25 mouse cellular contexts compared by ENCODE assay signal in the genomic region with DNA sequence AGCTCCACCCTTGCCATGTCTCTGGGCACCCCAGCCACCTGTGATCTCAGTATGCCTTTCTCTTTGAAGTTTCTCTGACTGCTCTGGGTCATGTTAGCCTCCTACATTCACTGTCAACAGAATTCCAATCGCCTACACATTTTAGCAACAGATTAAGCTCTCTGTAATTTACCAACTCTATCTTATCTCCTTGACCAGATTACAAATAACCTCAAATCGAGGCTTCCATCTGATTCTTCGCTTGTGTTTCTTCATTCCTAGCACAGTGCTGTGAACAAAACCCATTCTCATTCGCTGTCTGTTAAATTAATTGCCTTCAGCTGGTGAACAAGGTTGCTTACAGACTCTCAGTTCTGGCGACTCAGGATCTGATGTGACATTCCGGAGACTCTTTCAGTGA. TPM values are rescaled to one million over a fixed set of nuclear protein-coding genes. Genes with fewer than 3 reads are reported as not detected.
A peak's percentile ranks its signal among the peaks of the same experiment; 100 is the strongest.
DNase-seq lines count a peak whose midpoint lies in the region; ATAC-seq and TF ChIP-seq lines count a peak whose summit lies in the region.
"Had no signal": no experiment of that assay in that cellular context is flagged by ENCODE, and none has a peak within 500 bp of the region (broad histone marks: within the 10 kb centered on the region; RNA-seq: fewer than 3 reads in every experiment).

No protein-coding gene starts in this region.

- peak; percentile 39 for DNase-seq in heart, adult 11 months
- no peak for DNase-seq in heart, postnatal 4 days
- no peak for DNase-seq in G1E (ENCODE audit: low spot score)
- DNase-seq in MEL (ENCODE audit: low read depth, low spot score) = no peak
- DNase-seq in kidney, adult 11 months = no peak
- DNase-seq: adrenal gland, adult 2 months; adrenal gland, adult 8-10 months; adrenal gland, postnatal 10 days; adrenal gland, postnatal 14 days; adrenal gland, postnatal 25 days; adrenal gland, postnatal 36 days; B cell, adult 2 months; cerebellum, adult 11 months; cerebellum, adult 11-12 months; cerebellum, adult 18-20 months; cerebellum, adult 2 months; cerebellum, adult 8-10 months had no signal

- TF ChIP-seq POLR2A in MEL (IDR thresholded peaks at IDR 0.05; ENCODE audit: control insufficient read depth in 1 of 2, insufficient read depth in 1 of 2, low read depth in 1 of 2, low read length in 2 of 2, poor library complexity in 1 of 2) = no peak

- no peak overlapping the region for H3K27ac ChIP-seq in MEL (ENCODE audit: control insufficient read depth, low read depth, low read length)
- no peak overlapping the region for H3K27ac ChIP-seq in hindbrain, embryonic 13.5 days

- H3K9me3 ChIP-seq in G1E (replicated peaks) (no peaks in the 10 kb centered on the region), MEL (replicated peaks; ENCODE audit: insufficient read depth, low read length) (no peaks in the 10 kb centered on the region)
- no peaks in the 10 kb centered on the region for H3K9me3 ChIP-seq in hindbrain, embryonic 13.5 days

- H3K27me3 ChIP-seq in G1E (ENCODE audit: insufficient read depth, low read length) (peaks cover 5% of the 10 kb centered on the region; the same call in 1 of the 2 replicates), MEL (ENCODE audit: control insufficient read depth in 1 of 2, insufficient read depth in 2 of 2, low read length in 2 of 2) (no peaks in the 10 kb centered on the region; a peak in 3 of 4 replicates)
- H3K27me3 ChIP-seq in hindbrain, embryonic 13.5 days = no peaks in the 10 kb centered on the region

- H3K4me3 ChIP-seq in G1E (ENCODE audit: low read depth, low read length) (no peak overlapping the region; the same call in 1 of the 2 replicates), MEL (ENCODE audit: control insufficient read depth in 1 of 2, insufficient read depth in 1 of 2, low read depth in 2 of 2, low read length in 2 of 2) (no peak overlapping the region)
- no peak overlapping the region for H3K4me3 ChIP-seq in hindbrain, embryonic 13.5 days

- H3K4me2 ChIP-seq in hindbrain, embryonic 13.5 days = no peak overlapping the region

- ATAC-seq in G1E (ENCODE audit: extremely low read depth, insufficient number of reproducible peaks, low FRiP score, poor library complexity, severe bottlenecking) = peak; percentile 71
- no peak for ATAC-seq in hindbrain, embryonic 13.5 days (ENCODE audit: low FRiP score)
- ATAC-seq: activated CD4-positive, CD25-positive, alpha-beta regulatory T cell, adult 4 months; CD4-positive, CD25-positive, alpha-beta regulatory T cell, adult 4 months; Patski had no signal

- 72% methylated on average over 6 of the region's 6 CpGs for WGBS in hindbrain, embryonic 13.5 days

- H3K36me3 ChIP-seq in G1E (replicated peaks) = no peaks in the 10 kb centered on the region
- H3K36me3 ChIP-seq in MEL (ENCODE audit: control insufficient read depth in 1 of 2, insufficient read depth in 2 of 2, low read length in 2 of 2) = peaks cover 0 to 18% of the 10 kb centered on the region in 2 experiments; a peak in 2 of 4 replicates
- no peaks in the 10 kb centered on the region for H3K36me3 ChIP-seq in hindbrain, embryonic 13.5 days

- 0 out of 4 replicates have a peak, but pooled peaks have one; percentile 9 to 21 for TF ChIP-seq EP300 in MEL (IDR thresholded peaks at IDR 0.05; ENCODE audit: low read depth in 1 of 2, low read length in 2 of 2)

- no peak for TF ChIP-seq RAD21 in MEL (IDR thresholded peaks at IDR 0.05; ENCODE audit: low read depth, low read length)

- no peak overlapping the region for H3K9ac ChIP-seq in MEL (ENCODE audit: control insufficient read depth, low read depth, low read length, poor library complexity, severe bottlenecking)
- H3K9ac ChIP-seq in hindbrain, embryonic 13.5 days = no peak overlapping the region

- no peak for TF ChIP-seq CTCF in G1E (IDR thresholded peaks at IDR 0.05; ENCODE audit: low read depth, low read length)
- no peak for TF ChIP-seq CTCF in MEL (IDR thresholded peaks at IDR 0.05 in 2 of 3, conservative IDR thresholded peaks at IDR 0.05 in 1 of 3; ENCODE audit: control insufficient read depth in 1 of 3, insufficient read depth in 1 of 3, low read depth in 2 of 3, low read length in 3 of 3, poor library complexity in 1 of 3, severe bottlenecking in 1 of 3)

- no peaks in the 10 kb centered on the region for H3K79me2 ChIP-seq in MEL (ENCODE audit: control insufficient read depth, insufficient read depth, low read length, poor library complexity)

- H3K4me1 ChIP-seq in G1E (ENCODE audit: insufficient read depth, low read depth, low read length) (peaks cover 38% of the 10 kb centered on the region), MEL (ENCODE audit: control insufficient read depth in 1 of 2, insufficient read depth in 2 of 2, low read length in 2 of 2) (peaks cover 20 to 32% of the 10 kb centered on the region in 2 experiments)
- no peaks in the 10 kb centered on the region for H3K4me1 ChIP-seq in hindbrain, embryonic 13.5 days (replicated peaks)

TF ChIP-seq in MEL, 35 proteins besides CTCF, POLR2A, EP300 and RAD21:
- no peak for TF ChIP-seq GABPA (IDR thresholded peaks at IDR 0.05; ENCODE audit: low read depth, low read length)
- no peak for TF ChIP-seq NELFE (IDR thresholded peaks at IDR 0.05; ENCODE audit: low read depth, low read length)
- TF ChIP-seq GATA1 (IDR thresholded peaks at IDR 0.05; ENCODE audit: low read depth, low read length) = peak; percentile 18; the same call in 1 of the 2 replicates

RNA-seq across cellular contexts. Expression of a gene that starts 21.1 kb away (rescaled TPM):
- total RNA-seq in heart, postnatal 4 days (2021) = under 1 TPM; 0.48 to 0.61 TPM
- total RNA-seq in G1E (2014; fragmentation: Nextera tagmentation) (11.5 and 88.7 TPM in 2 replicates), G1E (2017) (6.2 and 6.3 TPM in 2 replicates), MEL (2012; rRNA removed) (0.69 and 2.9 TPM in 2 replicates)
- polyA plus RNA-seq in G1E (2012) (1.0 and 1.1 TPM in 2 replicates), MEL (2012; ENCODE audit: insufficient read depth in 1 of 2, insufficient read length in 2 of 2, low read depth in 1 of 2, low replicate concordance in 2 of 2, missing spikeins in 1 of 2) (1 to 10 TPM in 1 of 2 experiments, not detected in 1; 2.3 TPM)
- polyA plus RNA-seq in hindbrain, embryonic 13.5 days (2015; fragmentation: Nextera tagmentation; extraction: Ambion mirVana) = 0.47 and 0.48 TPM in 2 replicates
- total RNA-seq: adrenal gland, postnatal 25 days; adrenal gland, postnatal 36 days; CH12.LX; ES-E14 had no signal
- polyA plus RNA-seq: adrenal gland, adult 2 months; C2C12; Patski had no signal

RNA-seq across cellular contexts. Expression of a gene that starts 27.6 kb away (rescaled TPM):
- total RNA-seq in heart, postnatal 4 days (2021) = not detected
- total RNA-seq in G1E (2014; fragmentation: Nextera tagmentation) (not detected in 2 replicates), G1E (2017) (0.11 TPM in 1 of 2 replicates, not detected in the other), MEL (2012; rRNA removed) (not detected in 2 replicates)
- polyA plus RNA-seq in G1E (2012) (not detected in 2 replicates), MEL (2012; ENCODE audit: insufficient read depth in 1 of 2, insufficient read length in 2 of 2, low read depth in 1 of 2, low replicate concordance in 2 of 2, missing spikeins in 1 of 2) (not detected)
- polyA plus RNA-seq in hindbrain, embryonic 13.5 days (2015; fragmentation: Nextera tagmentation; extraction: Ambion mirVana) = 0.09 TPM in 1 of 2 replicates, not detected in the other
- total RNA-seq: adrenal gland, adult 18-20 months; adrenal gland, postnatal 14 days; adrenal gland, postnatal 25 days; adrenal gland, postnatal 36 days; CH12.LX; ES-E14 had no signal
- polyA plus RNA-seq: activated CD4-positive, CD25-positive, alpha-beta regulatory T cell, adult 4 months; adrenal gland, adult 2 months; CD4-positive, CD25-positive, alpha-beta regulatory T cell, adult 4 months had no signal

RNA-seq across cellular contexts. Expression of a gene that starts 49.8 kb away (rescaled TPM):
- 10 to 100 TPM; 26.1 to 29.3 TPM for total RNA-seq in heart, postnatal 4 days (2021)
- total RNA-seq in G1E (2014; fragmentation: Nextera tagmentation) (53.7 and 55.4 TPM in 2 replicates), G1E (2017) (66.2 and 70.5 TPM in 2 replicates), MEL (2012; rRNA removed) (24.6 and 25.7 TPM in 2 replicates)
- polyA plus RNA-seq in G1E (2012) (8.0 and 14.7 TPM in 2 replicates), MEL (2012; ENCODE audit: insufficient read depth in 1 of 2, insufficient read length in 2 of 2, low read depth in 1 of 2, low replicate concordance in 2 of 2, missing spikeins in 1 of 2) (100 to 1,000 TPM in 1 of 2 experiments, 10 to 100 TPM in 1; 26.1 to 250 TPM)
- polyA plus RNA-seq in hindbrain, embryonic 13.5 days (2015; fragmentation: Nextera tagmentation; extraction: Ambion mirVana) = 78.0 and 85.0 TPM in 2 replicates

RNA-seq across cellular contexts. Expression of a gene that starts 51.6 kb away (rescaled TPM):
- not detected for total RNA-seq in heart, postnatal 4 days (2021)
- total RNA-seq in G1E (2014; fragmentation: Nextera tagmentation) (not detected in 2 replicates), G1E (2017) (0.05 TPM in 1 of 2 replicates, not detected in the other), MEL (2012; rRNA removed) (not detected in 2 replicates)
- polyA plus RNA-seq in G1E (2012) (not detected in 2 replicates), MEL (2012; ENCODE audit: insufficient read depth in 1 of 2, insufficient read length in 2 of 2, low read depth in 1 of 2, low replicate concordance in 2 of 2, missing spikeins in 1 of 2) (not detected)
- polyA plus RNA-seq in hindbrain, embryonic 13.5 days (2015; fragmentation: Nextera tagmentation; extraction: Ambion mirVana) = not detected in 2 replicates
- total RNA-seq: adrenal gland, adult 18-20 months; adrenal gland, adult 2 months; adrenal gland, postnatal 10 days; adrenal gland, postnatal 14 days; adrenal gland, postnatal 25 days; adrenal gland, postnatal 36 days; CH12.LX; ES-E14 had no signal
- polyA plus RNA-seq: adrenal gland, adult 2 months; C2C12; Patski had no signal
